Mouse (Mus musculus) heart, postnatal 36 days (tissue): ENCODE results near the gene Cenpp. TPM values are rescaled to one million over a fixed set of nuclear protein-coding genes. Genes with fewer than 3 reads are reported as not detected.

Experiments used
- total RNA-seq, 2 experiments: library from RNA; stranded (reverse); gene quantifications; 2 replicates each; pipeline ENCODE4 v1.2.3; 2021

Gene Cenpp
- total RNA-seq, 2 experiments from 2014 or later = 1.8 to 3.1 TPM

Other genes with a start within 250 kb of the Cenpp start
- gene Ippk, start 231.5 kb downstream of the Cenpp start, total RNA-seq = 1 to 10 TPM; 6.5 TPM
- 1 to 10 TPM; 1.1 to 1.5 TPM for gene Tes3-ps, start 159.5 kb downstream of the Cenpp start, total RNA-seq
- 10 to 100 TPM; 14.2 to 14.5 TPM for gene Ecm2, start 148.0 kb downstream of the Cenpp start, total RNA-seq
- gene Aspn, start 108.3 kb downstream of the Cenpp start, total RNA-seq = 10 to 100 TPM; 21.3 to 29.7 TPM
- gene Omd, start 70.3 kb downstream of the Cenpp start, total RNA-seq = 1 to 10 TPM; 1.6 to 1.8 TPM
- gene Ogn, start 44.7 kb downstream of the Cenpp start, total RNA-seq = 10 to 100 TPM; 78.1 to 94.6 TPM
- gene Nol8, start 293 bp upstream of the Cenpp start, total RNA-seq = 10 to 100 TPM; 20.6 to 21.1 TPM
- 10 to 100 TPM; 68.4 to 68.7 TPM for gene Iars, start 29.3 kb upstream of the Cenpp start, total RNA-seq
- gene Gm30302, start 146.2 kb upstream of the Cenpp start, total RNA-seq = under 1 TPM; 0.51 to 0.58 TPM